Mouse (Mus musculus) midbrain, embryonic 10.5 days (tissue): Measurements from ENCODE around the gene Omt2a. TPM values are rescaled to one million over a fixed set of nuclear protein-coding genes. Genes with fewer than 3 reads are reported as not detected.
"Not testable (repeated sequence)": the region's sequence is repeated elsewhere in the genome, so short reads cannot be mapped to it uniquely, and the experiment has no call there.

Experiments
- DNase-seq: peaks from one replicate; pipeline ENCODE4 v3.0.0-alpha.2; 2017; ENCODE audit warnings: low spot score
- H3K27ac ChIP-seq: fragments of 300-500 bp; sonication (generic); replicated peaks from 2 replicates; pipeline ENCODE4 v1.5.1; 2016; ENCODE audit warnings: mild to moderate bottlenecking
- H3K27me3 ChIP-seq: fragments of 300-500 bp; sonication (generic); 2 replicates; pipeline ENCODE4 v1.6.1; 2016; ENCODE audit warnings: low read depth, mild to moderate bottlenecking; ENCODE audit not compliant: poor library complexity, severe bottlenecking
- H3K36me3 ChIP-seq: fragments of 300-500 bp; sonication (generic); 2 replicates; pipeline ENCODE4 v1.6.1; 2016; ENCODE audit warnings: mild to moderate bottlenecking, moderate library complexity
- H3K4me1 ChIP-seq: fragments of 300-500 bp; sonication (generic); 2 replicates; pipeline ENCODE4 v1.6.1; 2016
- H3K4me3 ChIP-seq: fragments of 300-500 bp; sonication (generic); 2 replicates; pipeline ENCODE4 v1.5.1; 2016; ENCODE audit warnings: mild to moderate bottlenecking, moderate library complexity
- H3K9me3 ChIP-seq: fragments of 300-500 bp; sonication (generic); replicated peaks from 2 replicates; pipeline ENCODE4 v1.6.1; 2016; ENCODE audit warnings: mild to moderate bottlenecking
- WGBS: fragments of 180-500 bp; shearing (Covaris S2); methylation state at CpG from one replicate; pipeline ENCODE4 v1.1.7; 2016; 5-methylcytosine and 5-hydroxymethylcytosine counted together
- polyA plus RNA-seq: library from polyadenylated mRNA; unstranded; fragments of >200 nt; fragmentation: Nextera tagmentation; extraction: Ambion mirVana; gene quantifications from 2 replicates; pipeline ENCODE4 v1.2.1, GENCODE M21; 2016

The Omt2a gene
- not detected in 2 replicates for polyA plus RNA-seq

GRCm38 (mm10) chr9:78314696-78315095 lies at the start of gene Omt2a:
Omt2a (minus strand) TSS chr9:78314796.
- H3K27ac ChIP-seq: no peak within 1 kb of the TSS
- no peaks in the 10 kb centered on the region for H3K36me3 ChIP-seq
- no peak within 1 kb of the TSS for H3K4me3 ChIP-seq
- H3K27me3 ChIP-seq: no peaks in the 10 kb centered on the region
- 78% methylated on average over 2 of the region's 2 CpGs for WGBS
- H3K9me3 ChIP-seq: no peaks in the 10 kb centered on the region
- H3K4me1 ChIP-seq: no peaks in the 10 kb centered on the region
- DNase-seq: no peak

DNA sequence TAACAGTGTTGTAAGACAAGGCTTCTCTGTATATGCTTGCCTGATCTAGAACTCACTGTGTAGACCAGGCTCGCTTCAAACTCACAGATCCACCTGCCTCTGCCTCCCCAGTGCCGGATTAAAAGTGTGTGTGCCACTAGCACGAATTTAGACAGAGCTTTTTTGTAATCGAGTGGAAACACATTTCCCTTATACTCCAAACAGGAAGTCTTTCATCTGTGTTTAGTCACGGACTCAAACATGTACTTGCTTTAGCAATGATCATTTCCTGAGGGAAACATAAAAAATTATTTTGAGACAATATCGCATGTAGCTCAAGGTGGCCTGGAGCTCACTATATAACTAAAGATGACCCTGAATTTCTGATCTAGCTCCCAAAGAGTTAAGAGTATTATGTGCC lies 48.8 kb upstream of the Omt2a start:
- WGBS: 85% methylated on average over 6 of the region's 6 CpGs
- no peak overlapping the region for H3K4me3 ChIP-seq
- H3K9me3 ChIP-seq: no peaks in the 10 kb centered on the region
- H3K36me3 ChIP-seq: no peaks in the 10 kb centered on the region
- H3K27ac ChIP-seq: no peak overlapping the region
- H3K27me3 ChIP-seq: no peaks in the 10 kb centered on the region
- DNase-seq: no peak
- H3K4me1 ChIP-seq: no peaks in the 10 kb centered on the region

DNA sequence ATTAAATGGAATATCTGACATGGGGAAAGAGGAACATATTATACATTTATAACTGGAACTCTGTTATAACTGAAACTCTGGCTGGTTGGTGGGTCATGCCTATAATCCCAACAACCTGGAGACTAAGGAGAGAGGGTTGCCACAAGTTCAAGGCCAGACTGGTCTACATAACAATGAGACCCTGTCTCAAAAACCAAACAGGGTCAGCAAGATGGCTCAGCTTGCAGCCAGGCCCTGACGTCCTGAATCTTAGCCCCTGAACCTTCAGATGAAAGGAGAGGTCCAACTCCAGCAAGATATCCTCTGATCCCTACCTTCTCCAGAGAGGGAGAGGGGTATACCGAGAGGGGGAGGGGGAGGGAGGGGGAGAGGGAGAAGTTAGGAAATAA lies 45.9 kb upstream of the Omt2a start:
- no peak for DNase-seq
- Histone ChIP-seq H3K36me3 (no peaks in the 10 kb centered on the region), H3K4me3 (no peak overlapping the region), H3K27ac (no peak overlapping the region), H3K9me3 (no peaks in the 10 kb centered on the region), H3K4me1 (no peaks in the 10 kb centered on the region), H3K27me3 (no peaks in the 10 kb centered on the region)
- whole genome bisulfite sequencing: 42% methylated on average over 2 of the region's 2 CpGs

DNA sequence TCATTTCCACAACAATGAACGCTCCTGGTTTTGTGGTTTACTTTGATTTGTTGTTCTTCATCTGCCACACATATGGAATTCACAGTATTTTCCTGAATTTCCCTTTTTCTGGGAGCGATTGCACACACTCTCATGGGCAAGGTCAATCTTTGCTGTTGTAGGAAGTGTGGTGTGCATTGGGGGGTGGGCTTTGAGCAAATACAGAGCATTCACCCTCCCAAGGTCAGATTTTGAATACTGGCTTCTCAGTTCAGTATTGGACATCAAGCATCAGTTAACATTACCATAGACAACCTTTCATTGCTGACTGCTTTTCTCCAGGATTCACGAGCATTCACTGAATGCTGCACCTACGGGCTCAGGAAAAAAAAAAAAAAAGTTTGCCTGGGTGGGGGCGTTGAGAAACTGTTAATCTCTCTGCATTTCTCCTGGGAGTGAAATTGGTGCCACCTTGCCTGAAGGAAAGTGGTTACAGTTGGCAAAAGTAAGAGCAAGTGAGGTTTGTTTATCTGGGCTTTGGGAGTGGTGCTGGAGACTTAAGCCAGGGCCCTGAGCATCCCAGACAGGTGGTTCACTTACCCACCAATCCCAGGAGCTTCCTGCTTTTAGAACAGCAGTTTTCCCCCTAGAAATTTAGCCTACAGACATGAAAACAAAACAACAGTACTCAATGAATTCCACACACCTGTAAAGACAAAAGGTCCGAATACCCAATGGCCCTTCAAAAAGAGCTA lies 45.3 kb upstream of the Omt2a start:
- no peaks in the 10 kb centered on the region for H3K9me3 ChIP-seq
- H3K27me3 ChIP-seq: no peaks in the 10 kb centered on the region
- 81% methylated on average over 6 of the region's 6 CpGs for WGBS
- no peaks in the 10 kb centered on the region for H3K4me1 ChIP-seq
- no peak overlapping the region for H3K27ac ChIP-seq
- no peak overlapping the region for H3K4me3 ChIP-seq
- no peaks in the 10 kb centered on the region for H3K36me3 ChIP-seq
- DNase-seq: no peak

DNA sequence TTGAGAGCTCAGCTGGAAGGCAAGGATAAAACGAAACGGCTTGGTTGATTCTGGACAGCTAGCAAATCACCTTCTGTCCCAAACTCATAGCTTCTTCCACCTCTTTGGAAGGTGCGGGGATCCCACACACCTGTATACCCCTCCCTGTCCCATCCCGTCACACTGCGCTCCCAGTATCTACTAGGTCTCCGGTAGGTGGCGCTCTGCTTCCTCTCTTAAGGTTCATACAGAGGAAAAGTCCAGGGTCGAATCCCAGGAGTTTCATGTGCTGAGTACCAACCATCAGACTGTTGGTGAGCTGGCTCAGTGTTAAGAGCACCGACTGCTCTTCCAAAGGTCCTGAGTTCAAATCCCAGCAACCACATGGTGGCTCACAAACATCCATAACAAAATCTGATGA lies 43.5 kb upstream of the Omt2a start:
- H3K27me3 ChIP-seq: no peaks in the 10 kb centered on the region
- H3K4me1 ChIP-seq: no peaks in the 10 kb centered on the region
- WGBS: 19% methylated on average over 9 of the region's 9 CpGs
- peak; percentile 61 for DNase-seq
- no peak overlapping the region for H3K27ac ChIP-seq
- H3K36me3 ChIP-seq: no peaks in the 10 kb centered on the region
- H3K9me3 ChIP-seq: no peaks in the 10 kb centered on the region
- no peak overlapping the region for H3K4me3 ChIP-seq

DNA sequence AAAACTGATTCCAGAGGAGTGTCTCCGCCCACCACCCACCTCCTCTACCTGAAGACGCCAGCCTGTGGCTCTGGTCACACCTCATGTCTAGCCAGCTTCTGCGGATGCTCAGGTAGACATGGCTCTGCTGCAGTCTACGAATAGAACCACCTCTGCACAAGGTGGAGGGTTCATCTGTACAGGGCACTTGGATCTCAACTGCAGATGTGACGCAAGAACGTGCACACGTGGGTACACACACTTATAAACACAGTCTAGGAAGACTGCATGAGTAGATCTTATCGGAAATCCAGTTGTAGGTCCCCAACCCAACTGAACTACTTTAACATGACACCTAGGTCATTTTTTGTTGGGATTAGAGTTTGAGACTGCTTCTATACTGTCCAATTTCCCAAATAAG lies 41.0 kb upstream of the Omt2a start, which contains the start of gene Gsta2:
TSS of gene Gsta2 (minus strand) at position 178 of the 400 bp plus-strand sequence.
- Histone ChIP-seq H3K4me1 (no peaks in the 10 kb centered on the region), H3K27ac (no peak within 1 kb of the TSS), H3K4me3 (no peak within 1 kb of the TSS), H3K36me3 (no peaks in the 10 kb centered on the region), H3K9me3 (no peaks in the 10 kb centered on the region), H3K27me3 (no peaks in the 10 kb centered on the region)
- DNase-seq: no peak
- 92% methylated on average over 8 of the region's 8 CpGs for WGBS

GRCm38 (mm10) chr9:78354665-78355578 lies 40.3 kb upstream of the Omt2a start:
- H3K36me3 ChIP-seq: no peaks in the 10 kb centered on the region
- DNase-seq: no peak
- 86% methylated on average over 11 of the region's 11 CpGs for WGBS
- no peak overlapping the region for H3K4me3 ChIP-seq
- no peak overlapping the region for H3K27ac ChIP-seq
- H3K4me1 ChIP-seq: no peaks in the 10 kb centered on the region
- no peaks in the 10 kb centered on the region for H3K9me3 ChIP-seq
- H3K27me3 ChIP-seq: no peaks in the 10 kb centered on the region

- no peaks in the 10 kb centered on the region for H3K27me3 ChIP-seq
- no peak overlapping the region for H3K27ac ChIP-seq
- WGBS: 89% methylated on average over 6 of the region's 6 CpGs
- no peaks in the 10 kb centered on the region for H3K4me1 ChIP-seq
- DNase-seq: no peak
- no peaks in the 10 kb centered on the region for H3K36me3 ChIP-seq
- no peak overlapping the region for H3K4me3 ChIP-seq
- H3K9me3 ChIP-seq: no peaks in the 10 kb centered on the region
Measured at GRCm38 (mm10) chr9:78351504-78352220, 37.1 kb upstream of the Omt2a start.

DNA sequence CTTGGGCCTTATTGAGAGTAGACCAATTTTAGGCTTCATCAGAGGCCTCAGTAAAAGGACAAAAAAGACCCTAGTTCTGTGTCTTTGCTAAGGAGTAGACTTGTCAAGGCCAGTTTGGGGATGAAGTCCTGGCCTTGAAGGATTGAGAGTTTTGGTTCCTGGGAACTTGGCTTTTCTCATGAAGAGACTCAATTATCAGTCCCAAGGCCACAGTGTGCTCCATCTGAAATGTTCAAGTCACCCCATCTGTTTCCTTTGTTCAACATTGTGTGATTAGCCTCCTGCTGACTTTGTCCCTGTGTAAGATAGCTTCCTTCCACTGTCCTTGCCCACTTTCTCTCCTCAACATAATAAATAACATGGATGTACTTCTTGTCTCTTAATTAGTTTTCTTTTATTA lies 35.4 kb upstream of the Omt2a start:
- H3K4me1 ChIP-seq, H3K9me3 ChIP-seq, H3K27me3 ChIP-seq, H3K36me3 ChIP-seq, DNase-seq, H3K4me3 ChIP-seq, H3K27ac ChIP-seq: not testable (repeated sequence)

GRCm38 (mm10) chr9:78349141-78349540 lies 34.5 kb upstream of the Omt2a start:
- H3K27ac ChIP-seq, H3K4me1 ChIP-seq, H3K4me3 ChIP-seq, H3K27me3 ChIP-seq, DNase-seq, H3K36me3 ChIP-seq, H3K9me3 ChIP-seq: not testable (repeated sequence)
- 86% methylated on average over 3 of the region's 3 CpGs for WGBS

GRCm38 (mm10) chr9:78348206-78349004 lies 33.8 kb upstream of the Omt2a start:
- not testable (repeated sequence) for H3K27ac ChIP-seq, H3K4me1 ChIP-seq, H3K4me3 ChIP-seq, DNase-seq, H3K36me3 ChIP-seq, H3K9me3 ChIP-seq, H3K27me3 ChIP-seq
- 79% methylated on average over 6 of the region's 6 CpGs for WGBS

DNA sequence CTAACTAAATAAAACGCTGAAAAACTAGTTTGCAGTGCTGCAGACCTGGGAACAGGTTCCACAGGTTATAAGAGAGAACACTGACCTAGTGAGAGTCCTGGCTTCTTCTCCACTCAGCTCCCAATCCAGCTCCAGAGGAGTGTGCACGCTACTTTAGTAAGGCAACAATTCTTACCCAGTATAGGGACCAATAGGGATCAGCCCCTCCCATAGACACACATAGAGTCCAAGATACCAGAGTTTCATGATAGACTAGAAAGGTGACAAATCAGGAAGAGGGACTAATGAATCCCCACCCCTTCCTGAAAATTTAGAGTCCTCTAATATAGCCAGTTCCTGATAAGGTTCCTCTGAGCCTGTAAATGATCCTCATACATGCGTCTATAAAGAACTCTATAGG lies 32.4 kb upstream of the Omt2a start:
- H3K27me3 ChIP-seq: no peaks in the 10 kb centered on the region
- no peak for DNase-seq
- H3K36me3 ChIP-seq: no peaks in the 10 kb centered on the region
- H3K9me3 ChIP-seq: no peaks in the 10 kb centered on the region
- WGBS: 79% methylated on average over 3 of the region's 3 CpGs
- H3K4me1 ChIP-seq: no peaks in the 10 kb centered on the region
- no peak overlapping the region for H3K4me3 ChIP-seq
- H3K27ac ChIP-seq: no peak overlapping the region
